Mouse (Mus musculus) brain, embryonic 14.5 days (tissue): ENCODE measurements around the gene Dock9.

Source experiments
- CTCF ChIP-seq: fragments of 200-500 bp; IDR thresholded peaks from 2 replicates; pipeline ENCODE4 v1.5.1; 2012; ENCODE audit warnings: inconsistent platforms, mild to moderate bottlenecking, moderate library complexity, borderline replicate concordance; ENCODE audit not compliant: insufficient read depth, insufficient read length; ENCODE audit errors: extremely low read depth
- POLR2A ChIP-seq: fragments of 200-500 bp; IDR thresholded peaks from 2 replicates; pipeline ENCODE4 v1.6.1; 2012; ENCODE audit warnings: mild to moderate bottlenecking, inconsistent platforms, borderline replicate concordance; ENCODE audit not compliant: poor library complexity, insufficient read depth, insufficient read length, severe bottlenecking; ENCODE audit errors: extremely low read depth

- TF ChIP-seq POLR2A (no peak), CTCF (0 out of 2 replicates have a peak, but pooled peaks have one; percentile 7)
Measured at GRCm38 (mm10) chr14:121800962-121801361, 3.3 kb upstream of the Dock9 start.
